Mouse (Mus musculus): Measurements from ENCODE around the gene Vmn2r5. TPM values are rescaled to one million over a fixed set of nuclear protein-coding genes. Genes with fewer than 3 reads are reported as not detected.
"Not testable (repeated sequence)": the region's sequence is repeated elsewhere in the genome, so short reads cannot be mapped to it uniquely, and the experiment has no call there.

The Vmn2r5 gene
- total RNA-seq (2022): not detected

DNA sequence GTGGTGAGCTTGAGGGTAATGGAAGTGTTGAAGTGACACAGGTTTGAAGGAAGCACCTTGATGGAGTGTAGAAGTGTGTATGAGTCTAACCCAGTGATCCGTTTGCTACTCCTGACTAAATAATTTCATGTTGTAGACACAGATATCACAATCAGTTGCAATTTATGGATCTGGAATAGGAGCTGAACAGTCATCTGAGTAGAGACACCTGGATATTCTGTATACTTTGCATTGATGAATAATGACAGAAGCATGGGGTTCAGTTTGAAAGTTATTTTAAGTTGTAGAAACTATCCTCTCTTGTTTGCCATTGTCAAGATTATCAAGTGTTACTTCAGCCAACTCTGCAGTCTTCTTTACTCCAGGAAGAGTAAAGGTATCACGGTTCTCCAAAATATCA is at the start of gene Vmn2r5:
TSS of gene Vmn2r5 (minus strand) at position 101 of the 400 bp plus-strand sequence.
- DNase-seq (ENCODE audit: low spot score in 2 of 2): not testable (repeated sequence)

DNA sequence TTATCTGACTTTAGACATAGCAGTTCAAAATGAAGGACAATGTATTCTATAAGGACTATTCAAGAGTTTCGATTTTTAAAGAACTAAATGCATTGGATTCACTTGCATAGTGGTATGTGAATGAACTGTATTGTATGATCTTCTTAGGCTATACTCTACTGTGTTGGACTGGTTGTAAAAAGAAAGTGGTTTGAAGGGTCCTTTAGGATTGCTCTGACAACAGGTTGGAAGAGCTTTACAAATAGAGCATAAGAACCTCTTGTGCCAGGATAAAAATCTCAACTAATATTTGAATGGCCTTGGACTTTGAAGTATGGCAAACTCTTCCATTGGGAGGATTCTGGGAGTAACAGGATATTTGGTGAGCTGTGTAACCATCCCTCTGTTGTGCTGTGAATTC is 13.9 kb upstream of the Vmn2r5 start:
- DNase-seq (ENCODE audit: low spot score in 2 of 2): not testable (repeated sequence)

Other genes starting within 250 kb of the Vmn2r5 start
- not detected for gene Vmn2r3, start 220.1 kb downstream of the Vmn2r5 start, total RNA-seq (2022)
- gene Vmn2r4, start 94.5 kb downstream of the Vmn2r5 start, total RNA-seq (2022): not detected
- not detected for gene Vmn2r6, start 56.0 kb upstream of the Vmn2r5 start, total RNA-seq (2022)

Measured in gastrocnemius, adult 8-10 months (tissue).